Mouse (Mus musculus) spleen, adult 18-20 months (tissue): ENCODE results near the gene Vmn2r36.
"Not testable (repeated sequence)": the region's sequence is repeated elsewhere in the genome, so short reads cannot be mapped to it uniquely, and the experiment has no call there.

ENCODE experiments used
- DNase-seq, 2 experiments: peaks; one replicate each; pipeline ENCODE4 v3.0.0; 2022; ENCODE audit warnings: mixed read lengths in 2 of 2

Gene Vmn2r36

GRCm38 (mm10) chr7:7902395-7902794 is at the start of gene Vmn2r36:
Gene Vmn2r36, minus strand, starts transcription at chr7:7902495.
- not testable (repeated sequence) for DNase-seq
